Mouse (Mus musculus) liver, postnatal 0 days (tissue): ENCODE results near the gene Pqlc2. TPM values are rescaled to one million over a fixed set of nuclear protein-coding genes. Genes with fewer than 3 reads are reported as not detected.
A peak's percentile ranks its signal among the peaks of the same experiment; 100 is the strongest.

ENCODE experiments used
- ATAC-seq: fragments of 200-750 bp; cut with Nextera tagmentation; 2 replicates; pipeline ENCODE4 v1.8.0; 2017; ENCODE audit warnings: mild to moderate bottlenecking, moderate library complexity
- DNase-seq: peaks from one replicate; pipeline ENCODE4 v3.0.0-alpha.2; 2016
- H3K27ac ChIP-seq: fragments of 300-500 bp; sonication (generic); 2 replicates; pipeline ENCODE4 v1.5.1; 2014; ENCODE audit warnings: antibody characterized with exemption, moderate library complexity, mild to moderate bottlenecking, low read depth
- H3K27me3 ChIP-seq: fragments of 300-500 bp; sonication (generic); 2 replicates; pipeline ENCODE4 v1.6.1; 2014; ENCODE audit warnings: low read length, control low read depth, mixed read lengths; ENCODE audit not compliant: insufficient read depth
- H3K36me3 ChIP-seq: fragments of 300-500 bp; sonication (generic); replicated peaks from 2 replicates; pipeline ENCODE4 v1.6.1; 2014; ENCODE audit warnings: mild to moderate bottlenecking, control low read depth, low read length, moderate library complexity, mixed read lengths; ENCODE audit not compliant: insufficient read depth
- H3K4me1 ChIP-seq: fragments of 300-500 bp; sonication (generic); 2 replicates; pipeline ENCODE4 v1.6.1; 2014; ENCODE audit warnings: antibody characterized with exemption, mild to moderate bottlenecking, control low read depth; ENCODE audit not compliant: insufficient read depth
- H3K4me2 ChIP-seq: fragments of 300-500 bp; sonication (generic); 2 replicates; pipeline ENCODE4 v1.6.1; 2014; ENCODE audit warnings: low read depth, mild to moderate bottlenecking, low read length, moderate library complexity, mixed read lengths
- H3K4me3 ChIP-seq: fragments of 300-500 bp; sonication (generic); 2 replicates; pipeline ENCODE4 v1.5.1; 2014; ENCODE audit warnings: low read depth, low read length
- H3K9ac ChIP-seq: fragments of 300-500 bp; sonication (generic); replicated peaks from 2 replicates; pipeline ENCODE4 v1.6.1; 2014; ENCODE audit warnings: mild to moderate bottlenecking, moderate library complexity
- H3K9me3 ChIP-seq: fragments of 300-500 bp; sonication (generic); 2 replicates; pipeline ENCODE4 v1.6.1; 2016; ENCODE audit warnings: mild to moderate bottlenecking, control low read depth, low read length, mixed read lengths
- CTCF ChIP-seq: sonication (generic); IDR thresholded peaks from 2 replicates; pipeline ENCODE4 v1.5.1; 2016; ENCODE audit warnings: antibody characterized with exemption, low read depth
- EP300 ChIP-seq: IDR thresholded peaks from 2 replicates; pipeline ENCODE4 v1.6.1; 2016; ENCODE audit warnings: antibody characterized with exemption, low read depth, mild to moderate bottlenecking
- WGBS: fragments of 180-500 bp; shearing (Covaris S2); extraction: QIAGEN DNeasy Blood & Tissue Kit; methylation state at CpG from one replicate; pipeline ENCODE4 v1.1.7; 2014; ENCODE audit not compliant: insufficient replicate concordance; 5-methylcytosine and 5-hydroxymethylcytosine counted together
- polyA plus RNA-seq: library from polyadenylated mRNA; unstranded; fragments of >200 nt; fragmentation: Nextera tagmentation; extraction: Ambion mirVana; gene quantifications from 2 replicates; pipeline ENCODE4 v1.2.1, GENCODE M21; 2015

Pqlc2 gene
- polyA plus RNA-seq, 1 experiment from 2014 or later: 33.9 TPM

DNA sequence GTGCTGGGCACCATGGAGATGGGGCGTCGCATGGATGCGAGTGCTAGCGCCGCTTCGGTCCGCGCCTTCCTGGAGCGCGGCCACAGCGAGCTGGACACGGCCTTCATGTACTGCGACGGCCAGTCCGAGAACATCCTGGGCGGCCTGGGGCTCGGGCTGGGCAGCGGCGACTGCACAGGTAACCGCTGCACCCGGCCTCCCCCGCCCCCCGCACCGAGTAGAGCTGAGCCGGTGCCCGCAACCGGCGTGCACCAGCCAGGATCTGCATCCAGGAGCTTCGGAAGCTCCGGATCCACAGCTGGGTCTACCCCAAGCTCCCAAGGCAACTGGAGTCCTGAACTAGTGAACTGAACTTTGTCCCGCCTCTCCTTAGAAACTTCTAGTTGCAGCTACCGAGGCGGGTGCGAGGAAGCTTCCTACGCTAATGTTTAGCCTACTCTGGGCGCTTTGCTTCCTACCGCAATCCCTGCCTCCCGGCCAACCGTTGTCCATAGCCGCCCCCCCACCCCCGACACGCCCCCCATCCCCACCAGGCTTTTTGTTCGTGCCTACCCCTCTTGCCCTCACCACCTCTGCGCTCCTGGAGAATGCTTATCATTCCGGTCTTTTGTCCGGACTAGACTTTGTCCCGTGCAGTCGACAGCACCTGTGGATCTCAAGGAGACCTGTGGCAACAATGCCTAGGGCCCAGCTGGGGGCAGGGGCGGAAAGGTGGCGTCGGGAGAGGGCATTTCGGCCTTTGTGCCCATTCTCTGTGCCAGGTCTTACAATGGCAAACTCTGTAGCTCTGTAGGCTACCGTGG, 592 bp upstream of the Pqlc2 start:
- Histone ChIP-seq H3K4me1 (peaks cover 28% of the 10 kb centered on the region), H3K4me3 (peak overlapping the region; percentile 95), H3K9ac (peak overlapping the region; percentile 91), H3K27ac (peak overlapping the region; percentile 78), H3K27me3 (no peaks in the 10 kb centered on the region), H3K36me3 (peaks cover 14% of the 10 kb centered on the region), H3K9me3 (no peaks in the 10 kb centered on the region), H3K4me2 (peak overlapping the region; percentile 100)
- no peak for TF ChIP-seq EP300
- peak; percentile 51 for ATAC-seq
- DNase-seq: no peak
- WGBS: under 1% methylated on average over 51 of the region's 53 CpGs

DNA sequence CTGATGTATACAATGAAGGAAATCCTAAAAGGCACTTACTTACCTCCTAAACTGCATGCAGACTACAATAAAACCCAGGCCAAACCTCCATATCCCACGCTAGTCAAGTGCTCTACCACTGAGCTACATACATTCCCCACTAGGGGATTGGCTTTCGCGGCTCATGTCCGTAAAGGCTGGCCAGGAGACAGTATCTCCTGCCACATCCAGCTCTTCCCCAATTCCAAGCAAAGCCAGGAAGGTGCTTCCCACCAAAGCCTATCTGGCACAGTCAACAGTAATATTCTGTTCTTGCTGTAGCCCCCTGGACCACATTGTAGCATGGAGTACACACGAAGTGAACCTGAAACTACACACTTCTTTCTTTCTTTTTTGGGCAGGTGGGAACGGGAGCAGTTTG, 857 bp downstream of the Pqlc2 start:
- Histone ChIP-seq H3K4me2 (peak overlapping the region; percentile 100), H3K27me3 (no peaks in the 10 kb centered on the region), H3K4me1 (peaks cover 28% of the 10 kb centered on the region), H3K4me3 (peak overlapping the region; percentile 95), H3K9ac (peak overlapping the region; percentile 91), H3K27ac (peak overlapping the region; percentile 78; the same call in 1 of the 2 replicates), H3K36me3 (peaks cover 13% of the 10 kb centered on the region; the same call in 1 of the 2 replicates), H3K9me3 (no peaks in the 10 kb centered on the region)
- TF ChIP-seq CTCF: peak; percentile 21
- no peak for TF ChIP-seq EP300
- no peak for ATAC-seq
- no peak for DNase-seq
- WGBS: 43% methylated on average over 6 of the region's 6 CpGs

DNA sequence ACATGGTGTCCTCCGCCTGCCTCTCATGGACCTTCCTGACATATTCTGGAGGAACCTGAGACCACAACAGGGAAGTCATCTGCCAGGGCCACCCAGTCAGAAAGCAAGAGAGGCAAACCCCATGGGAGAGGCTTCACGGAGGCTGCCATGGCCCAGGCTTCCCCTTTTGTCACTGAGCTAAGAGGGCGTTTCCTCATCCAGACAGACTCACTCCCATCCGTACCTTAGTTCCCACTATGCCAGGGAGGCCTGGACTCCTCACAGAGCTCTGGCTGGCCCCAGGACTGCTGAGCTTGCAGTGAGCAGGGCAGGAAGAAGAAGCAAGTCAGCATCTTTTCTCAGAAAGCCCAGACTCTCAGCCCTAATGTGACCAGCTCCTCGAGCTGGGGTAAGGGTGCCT, 2.6 kb downstream of the Pqlc2 start:
- Histone ChIP-seq H3K4me1 (peaks cover 28% of the 10 kb centered on the region), H3K27ac (no peak overlapping the region), H3K36me3 (peaks cover 10% of the 10 kb centered on the region; the same call in 1 of the 2 replicates), H3K9ac (no peak overlapping the region), H3K4me2 (no peak overlapping the region), H3K4me3 (no peak overlapping the region), H3K9me3 (no peaks in the 10 kb centered on the region), H3K27me3 (no peaks in the 10 kb centered on the region)
- WGBS: 41% methylated on average over 5 of the region's 5 CpGs
- no peak for DNase-seq
- ATAC-seq: no peak
- TF ChIP-seq CTCF (no peak), EP300 (no peak)

DNA sequence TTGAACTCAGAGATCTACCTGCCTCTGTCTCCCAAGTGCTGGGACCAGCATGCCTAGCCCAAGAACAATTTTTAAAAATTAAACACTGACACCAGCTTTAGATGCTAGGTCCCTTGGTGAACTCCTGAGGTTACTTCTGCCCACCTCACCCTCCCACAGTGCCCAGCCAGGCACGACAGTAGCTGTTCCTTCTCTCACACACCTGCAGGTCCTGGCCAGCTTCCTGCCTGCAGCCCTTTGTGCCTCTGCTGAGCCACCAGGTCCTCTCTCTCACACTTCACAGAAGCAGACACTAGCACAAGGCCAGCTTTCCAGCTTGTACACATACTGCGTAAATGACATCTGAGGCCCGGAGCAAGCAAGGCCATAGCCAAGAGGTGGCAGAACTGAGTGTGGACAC, 5.0 kb downstream of the Pqlc2 start:
- no peak overlapping the region for H3K27ac ChIP-seq
- WGBS: 84% methylated on average over 3 of the region's 3 CpGs
- TF ChIP-seq CTCF (no peak), EP300 (no peak)
- DNase-seq (no peak), ATAC-seq (no peak)
- no peaks in the 10 kb centered on the region for H3K27me3 ChIP-seq
- H3K9me3 ChIP-seq: no peaks in the 10 kb centered on the region
- H3K4me1 ChIP-seq: peaks cover 15% of the 10 kb centered on the region
- no peak overlapping the region for H3K9ac ChIP-seq
- peaks cover 12% of the 10 kb centered on the region for H3K36me3 ChIP-seq
- H3K4me2 ChIP-seq: no peak overlapping the region
- H3K4me3 ChIP-seq: no peak overlapping the region

DNA sequence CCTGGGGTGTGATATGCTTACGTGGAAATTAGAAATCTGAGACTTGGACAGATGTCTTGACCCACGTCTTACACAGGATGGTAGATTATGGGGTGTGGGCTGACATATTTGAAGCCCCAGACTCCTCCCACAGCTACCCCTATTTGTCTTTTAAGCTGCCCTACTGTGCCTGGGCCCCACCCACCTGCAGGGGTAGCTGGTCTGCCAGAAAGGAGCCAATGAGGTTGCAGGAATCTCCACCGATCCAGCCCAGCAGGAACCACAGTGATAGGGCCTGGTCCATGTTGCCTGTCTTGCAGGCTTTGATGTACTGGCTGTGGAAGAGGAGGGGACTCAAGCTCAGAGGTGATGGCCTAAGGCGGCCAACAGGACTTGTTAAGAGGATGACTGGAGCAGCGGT, 8.3 kb downstream of the Pqlc2 start:
- H3K9me3 ChIP-seq: no peaks in the 10 kb centered on the region
- H3K36me3 ChIP-seq: peaks cover 15% of the 10 kb centered on the region
- 75% methylated on average over 5 of the region's 5 CpGs for WGBS
- no peaks in the 10 kb centered on the region for H3K27me3 ChIP-seq
- H3K27ac ChIP-seq: peak overlapping the region; percentile 82
- no peak overlapping the region for H3K4me3 ChIP-seq
- no peak overlapping the region for H3K9ac ChIP-seq
- H3K4me2 ChIP-seq: no peak overlapping the region
- DNase-seq (no peak), ATAC-seq (peak; percentile 13)
- H3K4me1 ChIP-seq: peaks cover 4% of the 10 kb centered on the region
- TF ChIP-seq CTCF (no peak), EP300 (no peak)

DNA sequence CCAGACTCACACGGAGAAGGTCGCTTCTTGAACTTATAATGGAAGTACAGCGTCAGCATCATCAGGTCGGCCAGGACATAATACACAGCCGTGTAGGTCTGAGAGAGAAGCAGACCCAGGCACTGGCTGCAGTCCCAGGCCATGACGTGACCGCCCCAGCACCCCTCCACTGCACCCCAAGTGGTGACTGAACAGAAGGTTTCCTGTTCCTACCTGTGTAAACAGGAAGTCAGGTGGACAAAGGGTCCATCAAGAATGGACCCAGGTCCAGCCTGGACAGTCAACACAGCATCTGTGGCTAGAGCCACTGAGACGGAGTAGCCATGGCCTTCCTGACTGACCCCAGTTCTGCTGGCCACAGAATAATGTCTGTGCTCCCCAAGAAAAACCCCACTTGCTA, 8.7 kb downstream of the Pqlc2 start:
- no peak overlapping the region for H3K4me3 ChIP-seq
- 71% methylated on average over 8 of the region's 8 CpGs for WGBS
- H3K27me3 ChIP-seq: no peaks in the 10 kb centered on the region
- no peaks in the 10 kb centered on the region for H3K9me3 ChIP-seq
- H3K4me1 ChIP-seq: peaks cover 4% of the 10 kb centered on the region
- peak overlapping the region; percentile 82 for H3K27ac ChIP-seq
- peak overlapping the region; percentile 44; the same call in 1 of the 2 replicates for H3K4me2 ChIP-seq
- no peak overlapping the region for H3K9ac ChIP-seq
- peak; percentile 23; the same call in 1 of the 2 replicates for TF ChIP-seq CTCF
- TF ChIP-seq EP300: no peak
- ATAC-seq (peak; percentile 88), DNase-seq (peak; percentile 61)
- H3K36me3 ChIP-seq: peaks cover 15% of the 10 kb centered on the region
